Mouse (Mus musculus): ENCODE data around the gene Tagln2.

The Tagln2 gene

GRCm38 (mm10) chr1:172527431-172527830, 27.6 kb downstream of the Tagln2 start:
- no peak for DNase-seq

- DNase-seq = peak; percentile 78 to 95
These were observed 28.9 kb downstream of the Tagln2 start for GRCm38 (mm10) chr1:172528701-172529100.

- no peak for DNase-seq
These were observed 30.8 kb downstream of the Tagln2 start for GRCm38 (mm10) chr1:172530544-172531220.

GRCm38 (mm10) chr1:172532551-172532950, 32.7 kb downstream of the Tagln2 start:
- no peak for DNase-seq

- no peak for DNase-seq
These were observed 35.3 kb downstream of the Tagln2 start for GRCm38 (mm10) chr1:172535116-172535515.

GRCm38 (mm10) chr1:172539827-172540226, 40.0 kb downstream of the Tagln2 start:
- no peak for DNase-seq

- DNase-seq = no peak
These were observed 40.5 kb downstream of the Tagln2 start for GRCm38 (mm10) chr1:172540283-172540820.

GRCm38 (mm10) chr1:172546062-172546461, 46.2 kb downstream of the Tagln2 start:
- DNase-seq = no peak

- DNase-seq = peak in 1 of 2 experiments; percentile 38
These were observed 48.7 kb downstream of the Tagln2 start for GRCm38 (mm10) chr1:172548501-172548900.

- no peak for DNase-seq
These were observed 49.5 kb downstream of the Tagln2 start for GRCm38 (mm10) chr1:172549314-172549713.

- no peak for DNase-seq
These were observed 49.9 kb downstream of the Tagln2 start for GRCm38 (mm10) chr1:172549717-172550116.

GRCm38 (mm10) chr1:172550551-172550951, 50.7 kb downstream of the Tagln2 start:
- peak; percentile 61 to 66 for DNase-seq

GRCm38 (mm10) chr1:172551009-172551408, 51.2 kb downstream of the Tagln2 start:
- DNase-seq = no peak

- DNase-seq = no peak
These were observed 52.8 kb downstream of the Tagln2 start for GRCm38 (mm10) chr1:172552623-172553022.

- DNase-seq = no peak
These were observed 55.8 kb downstream of the Tagln2 start, which contains the start of gene Vsig8 for GRCm38 (mm10) chr1:172555638-172556037. Gene Vsig8 (plus strand): TSS chr1:172555938.
